Mouse (Mus musculus): ENCODE measurements around the gene H2-Oa.

DNA sequence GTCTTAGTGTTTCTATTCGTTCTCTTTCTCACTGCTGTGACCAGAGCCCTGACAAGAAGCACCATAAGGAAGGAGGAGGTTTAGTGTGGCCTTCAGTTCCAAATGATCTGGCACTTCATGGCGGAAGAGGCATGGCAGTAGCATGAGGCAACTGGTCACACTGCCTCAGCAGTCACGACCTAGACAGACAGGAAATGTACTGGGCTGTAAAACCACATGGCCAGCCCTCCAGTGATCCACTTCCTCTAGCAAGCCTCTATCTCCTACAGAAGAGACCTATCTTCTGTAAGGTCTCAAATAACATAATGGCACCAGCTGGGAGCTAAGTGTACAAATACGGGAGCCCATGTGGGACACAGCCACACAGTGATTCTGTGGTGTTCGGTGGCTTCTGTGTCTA is 20.0 kb upstream of the H2-Oa start:
- TF ChIP-seq CTCF (IDR thresholded peaks at IDR 0.05; ENCODE audit: borderline replicate concordance, extremely low read depth, insufficient read depth, insufficient read length) (no peak), POLR2A (IDR thresholded peaks at IDR 0.05; ENCODE audit: borderline replicate concordance, extremely low read depth, insufficient read depth, insufficient read length, poor library complexity, severe bottlenecking) (no peak)
